Mouse (Mus musculus) limb, embryonic 11.5 days (tissue): ENCODE data around the gene Slc48a1. TPM values are rescaled to one million over a fixed set of nuclear protein-coding genes. Genes with fewer than 3 reads are reported as not detected.

ENCODE experiments used
- ATAC-seq: fragments of 200-750 bp; cut with Nextera tagmentation; 2 replicates; pipeline ENCODE4 v1.8.0; 2017; ENCODE audit warnings: low read depth; ENCODE audit not compliant: insufficient number of reproducible peaks, low FRiP score, low TSS enrichment
- DNase-seq: peaks from one replicate; pipeline ENCODE4 v3.0.0-alpha.2; 2015; ENCODE audit warnings: low spot score
- H3K27ac ChIP-seq: fragments of 300-500 bp; sonication (generic); replicated peaks from 2 replicates; pipeline ENCODE4 v1.5.1; 2014; ENCODE audit warnings: low read depth, mild to moderate bottlenecking, low read length
- H3K27me3 ChIP-seq: fragments of 300-500 bp; sonication (generic); 2 replicates; pipeline ENCODE4 v1.6.1; 2014; ENCODE audit warnings: mild to moderate bottlenecking, low read length, mixed read lengths; ENCODE audit not compliant: control insufficient read depth, insufficient read depth
- H3K36me3 ChIP-seq: fragments of 300-500 bp; sonication (generic); 2 replicates; pipeline ENCODE4 v1.6.1; 2014; ENCODE audit warnings: mild to moderate bottlenecking, low read length, moderate library complexity, mixed read lengths; ENCODE audit not compliant: control insufficient read depth, insufficient read depth
- H3K4me1 ChIP-seq: fragments of 300-500 bp; sonication (generic); 2 replicates; pipeline ENCODE4 v1.6.1; 2014; ENCODE audit warnings: low read length, mixed read lengths; ENCODE audit not compliant: control insufficient read depth, insufficient read depth
- H3K4me2 ChIP-seq: fragments of 300-500 bp; sonication (generic); 2 replicates; pipeline ENCODE4 v1.6.1; 2014; ENCODE audit warnings: low read depth, mild to moderate bottlenecking, moderate library complexity; ENCODE audit not compliant: severe bottlenecking
- H3K4me3 ChIP-seq: fragments of 300-500 bp; sonication (generic); 2 replicates; pipeline ENCODE4 v1.5.1; 2014; ENCODE audit warnings: low read depth, low read length
- H3K9ac ChIP-seq: fragments of 300-500 bp; sonication (generic); 2 replicates; pipeline ENCODE4 v1.6.1; 2014; ENCODE audit warnings: mild to moderate bottlenecking, low read length
- H3K9me3 ChIP-seq: fragments of 300-500 bp; sonication (generic); 2 replicates; pipeline ENCODE4 v1.6.1; 2016; ENCODE audit warnings: low read length; ENCODE audit not compliant: control insufficient read depth
- WGBS: fragments of 180-500 bp; shearing (Covaris S2); extraction: QIAGEN DNeasy Blood & Tissue Kit; methylation state at CpG from one replicate; pipeline ENCODE4 v1.1.7; 2014; 5-methylcytosine and 5-hydroxymethylcytosine counted together
- polyA plus RNA-seq: library from polyadenylated mRNA; unstranded; fragments of >200 nt; fragmentation: Nextera tagmentation; extraction: Ambion mirVana; gene quantifications from 2 replicates; pipeline ENCODE4 v1.2.1, GENCODE M21; 2014

Gene Slc48a1
- polyA plus RNA-seq, 1 experiment from 2014 or later: 20.0 TPM

- WGBS: 53% methylated on average over 10 of the region's 10 CpGs
- no peak overlapping the region for H3K27ac ChIP-seq
Observed at GRCm38 (mm10) chr15:97748309-97748708, 30.0 kb upstream of the Slc48a1 start.

GRCm38 (mm10) chr15:97748964-97749363, 29.4 kb upstream of the Slc48a1 start:
- H3K27me3 ChIP-seq: no peaks in the 10 kb centered on the region
- H3K9ac ChIP-seq: no peak overlapping the region
- H3K4me3 ChIP-seq: no peak overlapping the region
- no peak overlapping the region for H3K27ac ChIP-seq
- H3K36me3 ChIP-seq: peaks cover 2% of the 10 kb centered on the region; the same call in 1 of the 2 replicates
- 90% methylated on average over 4 of the region's 4 CpGs for WGBS
- peaks cover 6% of the 10 kb centered on the region for H3K4me1 ChIP-seq
- no peak overlapping the region for H3K4me2 ChIP-seq
- ATAC-seq (no peak), DNase-seq (no peak)
- H3K9me3 ChIP-seq: no peaks in the 10 kb centered on the region

More at GRCm38 (mm10) chr15:97748309-97748708, 30.0 kb upstream of the Slc48a1 start:
- Histone ChIP-seq H3K9me3 (no peaks in the 10 kb centered on the region), H3K36me3 (peaks cover 2% of the 10 kb centered on the region; the same call in 1 of the 2 replicates), H3K4me2 (no peak overlapping the region), H3K4me1 (peaks cover 6% of the 10 kb centered on the region), H3K27me3 (no peaks in the 10 kb centered on the region), H3K4me3 (no peak overlapping the region), H3K9ac (no peak overlapping the region)
- DNase-seq (no peak), ATAC-seq (no peak)

GRCm38 (mm10) chr15:97749397-97749796, 28.9 kb upstream of the Slc48a1 start:
- no peaks in the 10 kb centered on the region for H3K27me3 ChIP-seq
- ATAC-seq (no peak), DNase-seq (no peak)
- H3K36me3 ChIP-seq: peaks cover 2% of the 10 kb centered on the region; the same call in 1 of the 2 replicates
- no peaks in the 10 kb centered on the region for H3K9me3 ChIP-seq
- H3K4me1 ChIP-seq: peaks cover 10% of the 10 kb centered on the region
- H3K4me3 ChIP-seq: no peak overlapping the region
- H3K9ac ChIP-seq: no peak overlapping the region
- H3K4me2 ChIP-seq: no peak overlapping the region
- H3K27ac ChIP-seq: no peak overlapping the region
- 91% methylated on average over 9 of the region's 9 CpGs for WGBS

- H3K4me1 ChIP-seq: peaks cover 11% of the 10 kb centered on the region
- no peaks in the 10 kb centered on the region for H3K27me3 ChIP-seq
- H3K9ac ChIP-seq: no peak overlapping the region
- no peak overlapping the region for H3K27ac ChIP-seq
- ATAC-seq (no peak), DNase-seq (no peak)
- WGBS: 87% methylated on average over 13 of the region's 13 CpGs
- peaks cover 2% of the 10 kb centered on the region; the same call in 1 of the 2 replicates for H3K36me3 ChIP-seq
- H3K4me3 ChIP-seq: no peak overlapping the region
- no peaks in the 10 kb centered on the region for H3K9me3 ChIP-seq
- H3K4me2 ChIP-seq: no peak overlapping the region
Observed at GRCm38 (mm10) chr15:97749841-97750240, 28.5 kb upstream of the Slc48a1 start.

GRCm38 (mm10) chr15:97750697-97751096, 27.6 kb upstream of the Slc48a1 start:
- Histone ChIP-seq H3K27me3 (no peaks in the 10 kb centered on the region), H3K4me2 (no peak overlapping the region), H3K9ac (no peak overlapping the region; the same call in 1 of the 2 replicates), H3K27ac (0 out of 2 replicates have a peak overlapping the region, but pooled peaks have one; percentile 26), H3K4me3 (no peak overlapping the region), H3K4me1 (peaks cover 14% of the 10 kb centered on the region), H3K36me3 (peaks cover 2% of the 10 kb centered on the region; the same call in 1 of the 2 replicates), H3K9me3 (no peaks in the 10 kb centered on the region)
- WGBS: 49% methylated on average over 12 of the region's 12 CpGs
- ATAC-seq: peak; percentile 42; the same call in 1 of the 2 replicates
- peak; percentile 69 for DNase-seq

GRCm38 (mm10) chr15:97751676-97752075, 26.6 kb upstream of the Slc48a1 start:
- Histone ChIP-seq H3K36me3 (peaks cover 2% of the 10 kb centered on the region; the same call in 1 of the 2 replicates), H3K9me3 (no peaks in the 10 kb centered on the region), H3K9ac (no peak overlapping the region), H3K4me2 (no peak overlapping the region), H3K27ac (no peak overlapping the region), H3K4me1 (peaks cover 14% of the 10 kb centered on the region), H3K4me3 (no peak overlapping the region), H3K27me3 (no peaks in the 10 kb centered on the region)
- no peak for ATAC-seq
- WGBS: 85% methylated on average over 2 of the region's 2 CpGs
- DNase-seq: no peak

- no peak overlapping the region for H3K4me3 ChIP-seq
- H3K4me2 ChIP-seq: no peak overlapping the region
- H3K9ac ChIP-seq: no peak overlapping the region
- 89% methylated on average over 5 of the region's 5 CpGs for WGBS
- H3K27me3 ChIP-seq: no peaks in the 10 kb centered on the region
- DNase-seq (no peak), ATAC-seq (no peak)
- H3K9me3 ChIP-seq: no peaks in the 10 kb centered on the region
- H3K4me1 ChIP-seq: peaks cover 14% of the 10 kb centered on the region
- no peaks in the 10 kb centered on the region for H3K36me3 ChIP-seq
- H3K27ac ChIP-seq: no peak overlapping the region
Observed at GRCm38 (mm10) chr15:97752491-97752890, 25.8 kb upstream of the Slc48a1 start.

- H3K27me3 ChIP-seq: no peaks in the 10 kb centered on the region
- H3K4me2 ChIP-seq: no peak overlapping the region
- 80% methylated on average over 6 of the region's 6 CpGs for WGBS
- peaks cover 14% of the 10 kb centered on the region for H3K4me1 ChIP-seq
- no peak overlapping the region for H3K4me3 ChIP-seq
- no peaks in the 10 kb centered on the region for H3K36me3 ChIP-seq
- no peak for ATAC-seq
- H3K9me3 ChIP-seq: no peaks in the 10 kb centered on the region
- H3K9ac ChIP-seq: peak overlapping the region; percentile 27; the same call in 1 of the 2 replicates
- no peak overlapping the region for H3K27ac ChIP-seq
- DNase-seq: no peak
Observed at GRCm38 (mm10) chr15:97754476-97754875, 23.8 kb upstream of the Slc48a1 start.

- no peak for ATAC-seq
- Histone ChIP-seq H3K27ac (no peak overlapping the region), H3K9ac (peak overlapping the region; percentile 32; the same call in 1 of the 2 replicates), H3K4me1 (peaks cover 12% of the 10 kb centered on the region), H3K27me3 (no peaks in the 10 kb centered on the region), H3K4me3 (no peak overlapping the region), H3K9me3 (no peaks in the 10 kb centered on the region), H3K36me3 (no peaks in the 10 kb centered on the region), H3K4me2 (no peak overlapping the region)
- WGBS: 53% methylated on average over 8 of the region's 8 CpGs
- no peak for DNase-seq
Observed at GRCm38 (mm10) chr15:97755361-97755760, 23.0 kb upstream of the Slc48a1 start.
